Mouse (Mus musculus) skeletal muscle tissue, adult 2 months (tissue): Measurements from ENCODE around the gene Pgd.
"Not testable (repeated sequence)": the region's sequence is repeated elsewhere in the genome, so short reads cannot be mapped to it uniquely, and the experiment has no call there.

Experiments
- DNase-seq: peaks from one replicate; pipeline ENCODE4 v3.0.0-alpha.2; 2012; ENCODE audit warnings: low read depth, low spot score

Pgd gene

DNA sequence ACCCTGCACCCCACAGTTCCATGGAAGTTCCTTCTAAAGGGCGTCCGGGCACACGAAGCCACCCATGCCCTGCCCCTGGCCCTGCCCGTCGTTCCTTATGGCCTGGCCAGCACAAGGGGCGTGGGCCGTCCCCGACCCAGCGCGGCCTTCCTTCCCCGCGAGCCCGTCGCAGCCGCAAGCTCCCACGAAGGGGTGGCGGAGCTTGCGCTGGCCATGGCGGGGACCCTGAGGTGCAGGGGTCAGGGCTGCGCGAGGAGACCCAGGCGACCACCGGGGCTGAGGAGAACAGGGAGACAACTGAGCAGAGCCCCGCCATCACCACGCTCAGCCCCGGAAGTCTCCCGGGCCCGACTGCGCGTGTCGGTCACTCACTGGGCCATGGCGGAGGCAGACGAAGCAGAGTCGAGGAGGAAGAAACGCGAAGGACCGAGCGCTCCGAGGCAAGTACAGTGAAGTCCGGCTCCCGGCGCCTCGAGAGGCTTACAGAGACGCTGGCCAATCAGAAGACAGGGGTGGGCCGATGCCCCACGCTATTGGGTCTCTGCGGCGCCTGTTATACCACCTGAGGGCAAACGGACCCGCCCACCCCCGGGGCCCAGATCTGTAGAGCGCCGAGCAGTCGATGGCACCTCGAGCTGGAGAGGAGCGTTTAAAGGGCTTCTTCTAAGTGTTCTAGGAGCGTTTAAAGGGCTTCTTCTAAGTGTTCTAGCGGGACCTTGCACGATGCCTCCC lies at the start of gene Pgd:
Gene Pgd, minus strand, starts transcription at position 557 of the 732 bp plus-strand sequence.
- DNase-seq, result peak; percentile 94

- no peak for DNase-seq
Measured at GRCm38 (mm10) chr4:149215982-149216381, 49.4 kb upstream of the Pgd start.

- DNase-seq, result no peak
Measured at GRCm38 (mm10) chr4:149215397-149215796, 48.8 kb upstream of the Pgd start.

DNA sequence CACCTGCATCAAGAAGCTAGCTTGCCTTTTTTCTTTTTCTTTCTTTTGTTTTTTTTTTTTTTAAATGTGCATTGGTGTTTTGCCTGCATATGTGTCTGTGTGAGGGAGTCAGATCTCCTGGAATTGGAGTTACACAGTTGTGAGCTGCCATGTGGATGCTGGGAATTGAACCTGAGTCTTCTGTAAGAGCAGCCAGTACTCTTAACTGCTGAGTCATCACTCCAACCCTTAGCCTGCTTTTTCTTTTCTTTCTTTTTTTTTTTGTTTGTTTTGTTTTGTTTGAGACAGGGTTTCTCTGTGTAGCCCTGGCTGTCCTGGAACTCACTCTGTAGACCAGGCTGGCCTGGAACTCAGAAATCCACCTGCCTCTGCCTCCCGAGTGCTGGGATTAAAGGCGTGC lies 47.9 kb upstream of the Pgd start:
- not testable (repeated sequence) for DNase-seq

- no peak for DNase-seq
Measured at GRCm38 (mm10) chr4:149213466-149213865, 46.9 kb upstream of the Pgd start.

GRCm38 (mm10) chr4:149211441-149211840 lies 44.9 kb upstream of the Pgd start:
- not testable (repeated sequence) for DNase-seq

DNA sequence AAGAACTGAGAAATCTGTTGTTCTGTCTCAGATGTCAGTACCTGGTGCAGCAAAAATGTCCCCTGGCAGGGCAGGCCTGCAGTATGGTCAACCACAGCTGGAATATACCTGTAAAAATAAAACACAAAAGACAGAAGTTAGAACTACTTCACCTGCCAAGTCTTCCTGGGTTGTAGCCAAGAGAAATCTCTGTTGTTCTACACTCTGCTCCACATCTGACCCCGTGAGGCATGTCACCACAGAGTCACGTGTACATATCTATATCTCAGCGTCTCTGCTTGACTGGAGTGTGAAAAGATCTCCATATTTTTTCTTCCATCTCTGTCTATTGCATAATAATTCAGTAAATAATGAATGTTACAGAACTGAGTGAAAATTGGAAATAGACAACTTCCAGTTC lies 35.9 kb upstream of the Pgd start:
- DNase-seq, result no peak

DNA sequence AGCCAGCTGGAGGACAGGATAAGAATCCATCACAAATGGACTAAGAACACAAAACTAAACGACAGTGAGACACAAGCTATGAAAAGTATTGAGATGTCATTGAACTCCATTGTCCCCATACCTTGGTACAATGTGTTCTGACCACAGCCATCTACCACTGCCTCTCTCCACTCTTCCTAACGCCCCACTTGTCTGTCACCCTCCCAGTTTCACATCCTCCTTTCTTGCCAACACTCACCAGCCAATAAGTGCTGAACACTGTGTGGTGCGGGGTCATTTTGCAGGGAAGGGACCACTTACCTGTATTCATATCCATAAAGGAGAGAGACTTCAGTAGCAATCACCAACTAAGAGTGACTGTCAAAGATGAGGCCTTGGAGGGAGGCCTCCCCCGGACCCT lies 34.5 kb upstream of the Pgd start:
- DNase-seq, result no peak

GRCm38 (mm10) chr4:149197180-149197579 lies 30.6 kb upstream of the Pgd start:
- no peak for DNase-seq

DNA sequence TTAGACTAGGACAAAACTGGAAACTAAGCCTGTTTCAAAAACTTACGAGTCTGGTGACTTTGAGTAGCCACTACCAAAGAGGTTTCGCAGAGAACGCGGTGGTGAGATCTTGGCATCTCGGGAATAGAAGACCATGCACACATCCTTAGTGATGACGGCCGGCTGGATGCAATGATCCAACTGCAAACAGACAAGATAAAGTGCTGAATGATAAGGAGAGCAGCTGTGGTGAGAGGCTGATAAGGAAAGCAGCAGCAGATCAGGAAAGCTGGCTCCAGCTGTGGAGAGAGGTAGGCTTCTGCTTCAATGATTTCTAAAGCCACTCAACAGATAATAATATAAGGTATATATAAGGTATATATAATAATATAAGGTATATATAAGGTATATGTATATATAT lies 24.5 kb upstream of the Pgd start:
- no peak for DNase-seq

DNA sequence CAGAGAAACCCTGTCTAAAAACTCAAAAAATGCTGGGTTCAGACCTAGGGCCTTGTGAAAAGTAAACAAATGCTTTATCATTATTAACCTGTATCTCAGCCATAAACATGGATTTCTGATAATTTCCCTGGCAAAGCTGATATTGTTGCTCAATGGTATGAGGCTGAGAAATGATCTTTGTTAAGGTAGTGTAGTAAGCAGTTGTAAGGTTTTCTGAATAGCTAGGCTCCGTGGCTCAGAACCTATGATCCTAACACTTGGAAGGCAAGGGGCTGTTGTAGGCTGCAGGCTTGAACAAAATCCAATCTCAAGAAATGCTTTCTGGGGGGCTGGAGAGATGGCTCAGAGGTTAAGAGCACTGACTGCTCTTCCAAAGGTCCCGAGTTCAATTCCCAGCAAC lies 22.0 kb upstream of the Pgd start:
- no peak for DNase-seq

DNA sequence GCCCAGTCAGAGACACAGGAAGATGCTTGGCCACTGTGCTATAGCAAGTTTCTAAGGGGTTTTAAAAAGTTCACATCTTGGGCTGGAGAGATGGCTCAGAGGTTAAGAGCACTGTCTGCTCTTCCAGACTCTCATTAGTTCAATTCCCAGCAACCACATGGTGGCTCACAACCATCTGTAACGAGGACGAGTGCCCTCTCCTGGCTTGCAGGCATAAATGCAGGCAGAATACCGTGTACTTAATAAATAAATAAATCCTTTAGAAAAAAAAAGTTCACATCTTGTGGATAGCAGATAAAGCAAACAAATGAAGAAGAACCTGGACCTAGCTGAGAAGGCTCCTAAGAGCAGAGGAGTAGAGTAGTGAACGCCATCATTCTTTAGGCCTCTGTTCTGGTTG lies 16.2 kb upstream of the Pgd start:
- DNase-seq, result no peak

DNA sequence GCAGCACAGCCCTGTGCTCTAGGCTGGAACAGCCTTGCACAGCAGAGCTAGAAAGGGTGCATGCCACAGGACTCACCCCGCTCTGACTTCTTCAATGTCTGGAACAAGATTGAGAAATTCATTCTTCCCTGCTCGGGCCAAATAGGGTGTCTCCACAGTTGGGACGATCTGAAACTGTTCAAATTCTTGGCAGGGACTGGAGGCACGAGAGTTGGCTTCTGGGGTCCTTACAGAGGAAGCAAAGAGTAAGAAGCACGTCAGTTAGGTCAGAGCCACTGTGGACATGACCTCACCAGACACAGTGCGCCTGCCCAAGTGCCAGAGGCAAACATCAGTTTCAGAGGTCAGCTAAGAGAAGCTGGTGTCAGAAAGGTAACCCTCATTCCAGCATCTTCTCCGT lies 15.6 kb upstream of the Pgd start:
- DNase-seq, result peak; percentile 71

GRCm38 (mm10) chr4:149179573-149179972 lies 13.0 kb upstream of the Pgd start:
- no peak for DNase-seq

DNA sequence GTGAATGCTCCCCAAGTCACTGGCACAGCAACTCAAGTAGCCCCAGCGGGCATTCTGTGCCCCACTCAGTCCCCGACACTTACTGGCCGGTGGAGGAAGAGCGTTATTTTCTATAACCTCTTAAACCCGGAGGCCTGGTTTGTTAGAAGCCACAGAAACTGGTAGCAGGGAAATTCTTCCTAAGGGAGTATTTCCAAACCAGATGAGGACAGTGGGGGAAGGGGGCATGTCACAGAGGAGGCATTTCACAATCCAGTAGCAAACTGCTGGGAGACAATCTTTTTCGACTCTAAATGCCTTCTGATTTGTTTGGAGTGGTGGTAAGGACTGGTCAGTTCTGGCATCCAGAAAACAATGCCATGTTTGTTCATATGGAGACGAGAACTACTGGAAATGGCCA lies 12.6 kb upstream of the Pgd start:
- DNase-seq, result no peak

DNA sequence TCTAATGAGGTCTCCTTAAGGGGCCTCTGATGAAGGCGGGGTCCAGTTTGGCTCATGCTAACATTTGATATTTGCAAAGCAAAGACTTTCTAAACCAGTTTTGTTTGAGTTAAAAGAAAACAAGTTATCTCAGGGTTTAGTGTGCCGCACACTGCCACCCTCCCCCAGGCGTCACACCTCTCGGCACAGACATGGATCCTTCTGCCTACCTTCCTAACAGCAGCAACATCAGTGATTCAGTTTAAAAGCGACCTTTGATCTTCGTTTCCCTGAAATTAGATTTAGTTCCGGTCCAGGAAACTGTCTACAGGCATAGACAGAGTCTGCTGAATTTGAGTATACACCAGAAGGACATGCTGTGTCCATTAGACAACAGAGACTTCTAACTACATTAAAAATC lies 11.8 kb upstream of the Pgd start:
- no peak for DNase-seq

GRCm38 (mm10) chr4:149177046-149177445 lies 10.5 kb upstream of the Pgd start:
- no peak for DNase-seq

- no peak for DNase-seq
Measured at GRCm38 (mm10) chr4:149176645-149177044, 10.1 kb upstream of the Pgd start.

DNA sequence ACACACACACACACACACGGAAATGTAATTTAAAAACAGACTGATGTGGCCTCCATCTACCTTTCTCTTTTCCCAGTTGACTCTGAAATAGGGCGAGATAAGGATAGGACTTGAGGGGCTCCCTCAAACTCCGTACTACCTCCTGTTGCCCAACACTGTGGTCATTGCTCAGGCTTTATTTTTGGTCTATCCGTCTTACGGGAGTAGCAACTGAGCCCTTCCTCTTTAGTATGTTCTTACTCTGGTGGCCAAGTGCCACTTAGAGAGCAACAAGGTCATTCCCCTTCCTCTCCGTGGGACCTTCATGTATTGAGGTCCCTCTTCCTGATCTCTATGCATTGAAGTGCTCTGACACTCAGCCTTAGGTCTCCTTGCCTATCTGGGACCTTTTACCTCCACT lies 7.1 kb upstream of the Pgd start:
- no peak for DNase-seq

DNA sequence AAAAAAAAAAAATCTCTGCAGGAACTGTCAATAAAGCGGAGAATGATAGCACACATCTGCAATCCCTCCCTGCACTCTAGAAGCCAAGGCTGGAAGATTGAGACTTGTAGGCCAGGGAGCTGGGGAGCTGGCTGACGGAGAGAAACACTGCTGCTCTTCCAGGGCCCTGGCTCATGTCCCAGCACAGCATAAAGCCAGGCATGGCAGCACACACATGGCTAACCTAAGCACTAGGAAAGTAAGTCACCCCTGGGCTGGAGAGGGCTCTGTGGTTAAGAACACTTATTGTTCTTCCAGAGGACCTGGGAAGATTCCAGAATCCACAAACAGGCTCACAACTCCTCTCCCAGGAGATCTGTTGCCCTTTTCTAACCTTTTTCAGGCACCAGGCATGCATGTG lies 6.1 kb upstream of the Pgd start:
- peak; percentile 79 for DNase-seq

GRCm38 (mm10) chr4:149172083-149172482 lies 5.5 kb upstream of the Pgd start:
- no peak for DNase-seq

- DNase-seq, result peak; percentile 64
Measured at GRCm38 (mm10) chr4:149171581-149171981, 5.0 kb upstream of the Pgd start.

DNA sequence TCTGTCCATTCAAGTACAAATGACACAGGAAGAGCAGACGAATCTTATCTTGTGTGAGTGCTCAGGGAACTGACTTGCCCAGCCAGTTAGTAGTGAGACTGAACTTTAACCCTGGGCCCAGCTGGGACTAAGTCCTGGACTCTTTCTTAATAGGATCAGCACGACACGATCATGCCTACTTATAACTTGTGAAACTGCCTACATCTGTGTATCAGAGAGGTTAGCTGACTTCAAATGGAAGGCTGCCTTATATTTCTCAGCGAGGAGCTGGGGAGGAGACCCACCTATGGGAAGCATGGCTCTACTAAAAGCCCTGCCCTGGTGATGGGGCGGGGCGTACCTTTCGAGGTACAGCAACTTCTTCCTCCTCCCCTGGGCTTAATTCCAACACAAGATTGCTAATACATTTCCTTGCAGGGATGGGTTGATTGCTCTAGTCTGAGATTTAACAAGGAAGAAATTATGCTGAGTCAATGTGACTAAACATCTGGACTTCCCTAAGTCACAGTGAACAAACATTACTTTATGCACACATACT lies 3.9 kb upstream of the Pgd start:
- no peak for DNase-seq

DNA sequence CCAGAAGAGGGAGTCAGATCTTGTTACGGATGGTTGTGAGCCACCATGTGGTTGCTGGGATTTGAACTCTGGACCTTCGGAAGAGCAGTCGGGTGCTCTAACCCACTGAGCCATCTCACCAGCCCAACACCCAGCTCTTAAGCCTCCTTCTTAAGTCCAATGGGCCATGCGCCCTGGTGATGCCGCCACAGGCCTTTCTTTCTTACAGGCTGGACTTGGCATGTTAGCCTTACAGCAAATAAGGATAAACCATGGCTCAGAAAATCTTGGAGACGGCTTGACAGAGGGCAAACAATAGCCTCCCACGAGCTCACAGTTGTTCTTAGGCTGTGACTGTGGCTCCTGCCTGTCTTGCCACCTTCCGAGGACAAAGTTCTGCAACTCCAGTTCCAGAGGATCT lies 3.4 kb upstream of the Pgd start:
- DNase-seq, result not testable (repeated sequence)
